Mouse (Mus musculus) liver, adult 2 months (tissue): ENCODE data around the gene Arhgap17.

ENCODE experiments used
- CTCF ChIP-seq: fragments of 200-500 bp; IDR thresholded peaks from 2 replicates; pipeline ENCODE4 v1.5.1; 2011; ENCODE audit warnings: low read depth, low read length, control low read depth
- POLR2A ChIP-seq: fragments of 200-500 bp; IDR thresholded peaks from 2 replicates; pipeline ENCODE4 v1.6.1; 2011; ENCODE audit warnings: low read length, control low read depth; ENCODE audit not compliant: insufficient read depth; ENCODE audit errors: extremely low read depth

GRCm38 (mm10) chr7:123359101-123359500 lies 10.6 kb downstream of the Arhgap17 start:
- TF ChIP-seq POLR2A (no peak), CTCF (no peak)
